16 mouse cellular contexts compared by ENCODE assay signal in the genomic region with DNA sequence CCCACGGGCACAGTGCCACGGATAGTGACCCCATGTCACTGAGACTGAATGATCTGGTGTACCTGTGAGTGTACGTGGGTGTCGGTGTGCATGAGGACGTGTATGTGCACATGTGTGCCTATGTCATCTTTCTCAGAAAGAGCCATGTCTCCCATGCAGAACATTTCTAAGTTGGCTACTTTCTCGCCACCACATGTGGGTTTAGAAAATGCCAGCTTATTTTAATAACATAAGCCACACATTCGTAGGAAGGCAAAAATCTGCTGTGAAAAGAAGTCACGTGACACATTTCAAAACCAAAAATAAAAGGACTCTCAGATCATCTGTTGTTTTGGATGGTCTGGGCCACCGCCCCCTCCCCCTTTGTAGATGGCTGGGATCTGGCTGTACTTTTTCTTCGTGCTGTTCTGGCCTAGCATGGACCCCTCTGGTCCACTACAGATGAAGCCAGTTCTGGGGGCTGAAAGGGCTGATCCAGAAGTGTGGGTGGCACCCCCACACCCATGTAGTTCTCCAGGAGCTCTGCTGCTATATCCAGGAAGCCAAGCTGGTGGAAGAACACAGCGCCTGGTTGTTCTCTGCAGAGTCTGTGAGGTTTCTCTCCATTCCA.
DNase-seq lines count a peak whose midpoint lies in the region; ATAC-seq and TF ChIP-seq lines count a peak whose summit lies in the region.
"Had no signal": no experiment of that assay in that cellular context is flagged by ENCODE, and none has a peak within 500 bp of the region (broad histone marks: within the 10 kb centered on the region; RNA-seq: fewer than 3 reads in every experiment).

No protein-coding gene starts in this region.

- no peak overlapping the region for H3K4me3 ChIP-seq in MEL (ENCODE audit: control insufficient read depth in 1 of 2, insufficient read depth in 1 of 2, low read depth in 2 of 2, low read length in 2 of 2)
- H3K4me3 ChIP-seq in kidney, embryonic 14.5 days (ENCODE audit: low read length) = no peak overlapping the region
- H3K4me3 ChIP-seq in heart, adult 2 months = no peak overlapping the region
- H3K4me3 ChIP-seq: gastrocnemius, adult 2 months; hindbrain, embryonic 10.5 days; limb, embryonic 12.5 days; midbrain, embryonic 13.5 days had no signal

- DNase-seq in MEL (ENCODE audit: low read depth, low spot score) = no peak
- DNase-seq in frontal cortex, adult 2 months (ENCODE audit: extremely low spot score in 1 of 2, low spot score in 1 of 2) = peak; percentile 67 to 75
- peak; percentile 48 to 60 for DNase-seq in layer of hippocampus, postnatal 10 days (ENCODE audit: low spot score in 2 of 2)
- DNase-seq in left cerebral cortex, postnatal 36 days (ENCODE audit: low spot score in 2 of 2) = peak; percentile 73 to 82
- no peak for DNase-seq in urinary bladder, postnatal 4 days (ENCODE audit: low spot score in 2 of 2)
- no peak for DNase-seq in heart, adult 2 months
- DNase-seq: cerebellum, adult 8-10 months; embryo, embryonic 11 days; gastrocnemius, adult 2 months; lung, postnatal 4 days had no signal

- H3K27me3 ChIP-seq in MEL (ENCODE audit: control insufficient read depth in 1 of 2, insufficient read depth in 2 of 2, low read length in 2 of 2) = peaks cover 4 to 8% of the 10 kb centered on the region in 2 experiments
- no peaks in the 10 kb centered on the region for H3K27me3 ChIP-seq in kidney, embryonic 14.5 days (ENCODE audit: control insufficient read depth, insufficient read depth, low read length)
- no peaks in the 10 kb centered on the region for H3K27me3 ChIP-seq in heart, adult 2 months (ENCODE audit: control insufficient read depth, insufficient read depth, low read length)
- H3K27me3 ChIP-seq: limb, embryonic 12.5 days; midbrain, embryonic 13.5 days had no signal

- TF ChIP-seq EP300 in MEL (IDR thresholded peaks at IDR 0.05; ENCODE audit: low read depth in 1 of 2, low read length in 2 of 2) = no peak
- no peak for TF ChIP-seq EP300 in heart, adult 2 months (IDR thresholded peaks at IDR 0.05; ENCODE audit: insufficient read depth, low read depth, low read length)

- no peak for TF ChIP-seq RAD21 in MEL (IDR thresholded peaks at IDR 0.05; ENCODE audit: low read depth, low read length)

- 0 out of 4 replicates have a peak, but pooled peaks cover 0 to 2% of the 10 kb centered on the region in 2 experiments for H3K4me1 ChIP-seq in MEL (ENCODE audit: control insufficient read depth in 1 of 2, insufficient read depth in 2 of 2, low read length in 2 of 2)
- no peaks in the 10 kb centered on the region for H3K4me1 ChIP-seq in kidney, embryonic 14.5 days (ENCODE audit: control insufficient read depth, insufficient read depth, low read length)
- no peaks in the 10 kb centered on the region for H3K4me1 ChIP-seq in heart, adult 2 months (ENCODE audit: control insufficient read depth, insufficient read depth, low read length)
- H3K4me1 ChIP-seq: hindbrain, embryonic 10.5 days; limb, embryonic 12.5 days had no signal

- no peaks in the 10 kb centered on the region for H3K9me3 ChIP-seq in MEL (replicated peaks; ENCODE audit: insufficient read depth, low read length)
- H3K9me3 ChIP-seq in kidney, embryonic 14.5 days (ENCODE audit: control insufficient read depth, low read length) = no peaks in the 10 kb centered on the region
- H3K9me3 ChIP-seq: hindbrain, embryonic 10.5 days; limb, embryonic 12.5 days; midbrain, embryonic 13.5 days had no signal

- ATAC-seq in kidney, embryonic 14.5 days (ENCODE audit: low FRiP score, low TSS enrichment) = no peak
- ATAC-seq: inflammation-experienced regulatory T-cells, adult 6 months; midbrain, embryonic 13.5 days had no signal

- 92% methylated on average over 11 of the region's 11 CpGs for WGBS in kidney, embryonic 14.5 days
- 92% methylated on average over 11 of the region's 11 CpGs for WGBS in heart, adult 2 months

- intact Hi-C loops in left cerebral cortex, postnatal 36 days (cut with DNase I) = loop anchor here (5.0 kb wide), 1 partner anchor 45 kb away; no protein-coding TSS in a partner anchor
- intact Hi-C loops in heart, adult 2 months (cut with DNase I) = no loop called here

- no peak overlapping the region for H3K27ac ChIP-seq in MEL (ENCODE audit: control insufficient read depth, low read depth, low read length)
- H3K27ac ChIP-seq in kidney, embryonic 14.5 days (ENCODE audit: low read depth, low read length) = no peak overlapping the region
- no peak overlapping the region for H3K27ac ChIP-seq in heart, adult 2 months
- H3K27ac ChIP-seq: gastrocnemius, adult 2 months; hindbrain, embryonic 10.5 days; limb, embryonic 12.5 days; midbrain, embryonic 13.5 days; stomach, postnatal 0 days had no signal

- TF ChIP-seq CTCF in MEL (IDR thresholded peaks at IDR 0.05 in 2 of 3, conservative IDR thresholded peaks at IDR 0.05 in 1 of 3; ENCODE audit: control insufficient read depth in 1 of 3, insufficient read depth in 1 of 3, low read depth in 2 of 3, low read length in 3 of 3, poor library complexity in 1 of 3, severe bottlenecking in 1 of 3) = no peak
- no peak for TF ChIP-seq CTCF in heart, adult 2 months (IDR thresholded peaks at IDR 0.05)

- no peak overlapping the region for H3K9ac ChIP-seq in MEL (ENCODE audit: control insufficient read depth, low read depth, low read length, poor library complexity, severe bottlenecking)
- H3K9ac ChIP-seq in kidney, embryonic 14.5 days (ENCODE audit: low read depth, low read length) = no peak overlapping the region
- no peak overlapping the region for H3K9ac ChIP-seq in heart, adult 2 months (ENCODE audit: low read depth, low read length)
- H3K9ac ChIP-seq: limb, embryonic 12.5 days; midbrain, embryonic 13.5 days had no signal

- no peaks in the 10 kb centered on the region for H3K79me2 ChIP-seq in MEL (ENCODE audit: control insufficient read depth, insufficient read depth, low read length, poor library complexity)
- no peaks in the 10 kb centered on the region for H3K79me2 ChIP-seq in heart, adult 2 months (replicated peaks; ENCODE audit: control insufficient read depth, insufficient read depth, low read length)

- no peak for TF ChIP-seq POLR2A in MEL (IDR thresholded peaks at IDR 0.05; ENCODE audit: control insufficient read depth in 1 of 2, insufficient read depth in 1 of 2, low read depth in 1 of 2, low read length in 2 of 2, poor library complexity in 1 of 2)
- TF ChIP-seq POLR2A in heart, adult 2 months (IDR thresholded peaks at IDR 0.05; ENCODE audit: insufficient read depth, low read depth, low read length) = no peak

- H3K36me3 ChIP-seq in MEL (ENCODE audit: control insufficient read depth in 1 of 2, insufficient read depth in 2 of 2, low read length in 2 of 2) = no peaks in the 10 kb centered on the region; a peak in 1 of 4 replicates
- H3K36me3 ChIP-seq in kidney, embryonic 14.5 days (ENCODE audit: control insufficient read depth, insufficient read depth, low read length) = peaks cover 46% of the 10 kb centered on the region
- H3K36me3 ChIP-seq in heart, adult 2 months (ENCODE audit: control insufficient read depth, insufficient read depth, low read length) = no peaks in the 10 kb centered on the region

- H3K4me2 ChIP-seq in kidney, embryonic 14.5 days (replicated peaks; ENCODE audit: low read depth, low read length) = no peak overlapping the region
- H3K4me2 ChIP-seq: limb, embryonic 12.5 days; midbrain, embryonic 13.5 days had no signal

TF ChIP-seq in MEL, 35 proteins besides CTCF, POLR2A, EP300 and RAD21:
- TF ChIP-seq HCFC1 (IDR thresholded peaks at IDR 0.05; ENCODE audit: low read depth, low read length) (no peak), USF1 (IDR thresholded peaks at IDR 0.05; ENCODE audit: low read depth, low read length) (peak; percentile 51), ZKSCAN1 (IDR thresholded peaks at IDR 0.05; ENCODE audit: low read depth, low read length) (no peak), MAZ (IDR thresholded peaks at IDR 0.05; ENCODE audit: low read depth, low read length) (no peak), UBTF (IDR thresholded peaks at IDR 0.05; ENCODE audit: borderline replicate concordance, insufficient read depth, low read depth, low read length) (no peak), MAX (IDR thresholded peaks at IDR 0.05; ENCODE audit: low read length) (no peak), JUND (IDR thresholded peaks at IDR 0.05; ENCODE audit: low read depth, low read length) (no peak)

Comparison
In these comparisons a context has a peak if more than half of its experiments do, and no peak if none do; other contexts are left out.
1. DNase-seq: peak in frontal cortex, adult 2 months (2 of 2), layer of hippocampus, postnatal 10 days (2 of 2) and left cerebral cortex, postnatal 36 days (2 of 2); none in MEL (single experiment), urinary bladder, postnatal 4 days (0 of 2) and heart, adult 2 months (0 of 2).